Comparison of ENCODE assay signal across 13 mouse cellular contexts in the genomic region with DNA sequence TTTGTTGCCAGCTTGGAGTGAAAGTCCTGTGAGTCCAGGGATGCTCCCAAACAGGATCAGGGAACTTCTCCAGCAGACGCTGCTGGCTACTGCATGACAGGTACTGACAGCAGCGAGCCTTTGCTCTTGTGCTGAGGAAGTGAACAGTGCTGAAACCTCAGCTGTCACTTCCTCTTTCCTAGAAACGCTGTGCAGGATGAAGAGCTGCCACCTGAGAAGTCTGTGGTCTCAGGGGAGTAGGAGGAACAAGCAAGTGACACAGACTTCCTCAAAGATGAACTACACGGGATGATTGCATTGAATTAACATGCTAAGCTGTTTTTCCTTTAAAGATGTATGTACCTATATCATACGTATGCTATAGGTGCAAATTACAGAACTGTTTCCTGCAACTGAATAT. TPM values are rescaled to one million over a fixed set of nuclear protein-coding genes. Genes with fewer than 3 reads are reported as not detected.
DNase-seq lines count a peak whose midpoint lies in the region; ATAC-seq lines count a peak whose summit lies in the region.
"Had no signal": no experiment of that assay in that cellular context is flagged by ENCODE, and none has a peak within 500 bp of the region (broad histone marks: within the 10 kb centered on the region; RNA-seq: fewer than 3 reads in every experiment).

No protein-coding gene starts in this region.

- no peaks in the 10 kb centered on the region for H3K27me3 ChIP-seq in megakaryocyte, embryonic 14.5 days (replicated peaks)
- no peaks in the 10 kb centered on the region for H3K27me3 ChIP-seq in forebrain, embryonic 15.5 days
- H3K27me3 ChIP-seq in midbrain, embryonic 10.5 days (ENCODE audit: low read depth, poor library complexity, severe bottlenecking) = no peaks in the 10 kb centered on the region
- H3K27me3 ChIP-seq: neural tube, embryonic 15.5 days had no signal

- 92% methylated on average over 5 of the region's 5 CpGs for WGBS in forebrain, embryonic 15.5 days
- 88% methylated on average over 5 of the region's 5 CpGs for WGBS in midbrain, embryonic 10.5 days

- no peaks in the 10 kb centered on the region for H3K9me3 ChIP-seq in megakaryocyte, embryonic 14.5 days
- no peaks in the 10 kb centered on the region for H3K9me3 ChIP-seq in forebrain, embryonic 15.5 days
- H3K9me3 ChIP-seq in midbrain, embryonic 10.5 days (replicated peaks) = no peaks in the 10 kb centered on the region
- H3K9me3 ChIP-seq: neural tube, embryonic 15.5 days had no signal

- no peak overlapping the region for H3K9ac ChIP-seq in forebrain, embryonic 15.5 days (replicated peaks)
- H3K9ac ChIP-seq: neural tube, embryonic 15.5 days had no signal

- intact Hi-C loops in left cerebral cortex, postnatal 14 days (cut with DNase I) = no loop called here

- peaks cover 98% of the 10 kb centered on the region for H3K4me1 ChIP-seq in megakaryocyte, embryonic 14.5 days
- no peaks in the 10 kb centered on the region for H3K4me1 ChIP-seq in forebrain, embryonic 15.5 days
- no peaks in the 10 kb centered on the region for H3K4me1 ChIP-seq in midbrain, embryonic 10.5 days
- H3K4me1 ChIP-seq: neural tube, embryonic 15.5 days had no signal

- H3K36me3 ChIP-seq in megakaryocyte, embryonic 14.5 days (replicated peaks; ENCODE audit: low read length) = peaks cover 28% of the 10 kb centered on the region
- H3K36me3 ChIP-seq in forebrain, embryonic 15.5 days = no peaks in the 10 kb centered on the region
- H3K36me3 ChIP-seq in midbrain, embryonic 10.5 days = peaks cover 58% of the 10 kb centered on the region
- H3K36me3 ChIP-seq: neural tube, embryonic 15.5 days had no signal

- H3K27ac ChIP-seq in forebrain, embryonic 15.5 days (replicated peaks) = no peak overlapping the region
- no peak overlapping the region for H3K27ac ChIP-seq in midbrain, embryonic 10.5 days (replicated peaks)
- H3K27ac ChIP-seq: neural tube, embryonic 15.5 days had no signal

- peak; percentile 69 for DNase-seq in CD4-positive, CD25-positive, alpha-beta regulatory T cell, adult 2 months (ENCODE audit: low read depth, low spot score)
- peak; percentile 11 to 38 for DNase-seq in thymus, adult 18-20 months
- DNase-seq in left cerebral cortex, postnatal 14 days (ENCODE audit: low spot score in 2 of 2) = no peak
- DNase-seq in gastrocnemius, adult 8-10 months (ENCODE audit: low spot score in 2 of 2) = no peak
- DNase-seq in midbrain, embryonic 10.5 days (ENCODE audit: low spot score) = no peak
- DNase-seq: adrenal gland, postnatal 10 days; gastrocnemius, postnatal 36 days; kidney, postnatal 36 days; right cerebral cortex, postnatal 14 days had no signal

- H3K4me3 ChIP-seq in megakaryocyte, embryonic 14.5 days (replicated peaks) = peak overlapping the region; percentile 11
- H3K4me3 ChIP-seq in forebrain, embryonic 15.5 days = no peak overlapping the region
- no peak overlapping the region for H3K4me3 ChIP-seq in midbrain, embryonic 10.5 days
- H3K4me3 ChIP-seq: neural tube, embryonic 15.5 days had no signal

- H3K4me2 ChIP-seq in forebrain, embryonic 15.5 days (replicated peaks) = no peak overlapping the region
- H3K4me2 ChIP-seq: neural tube, embryonic 15.5 days had no signal

- peak; percentile 87 for ATAC-seq in common myeloid progenitor, adult 5-6 weeks (replicated peaks; ENCODE audit: low read depth, poor library complexity, severe bottlenecking)
- no peak for ATAC-seq in forebrain, embryonic 15.5 days (replicated peaks)

RNA-seq across cellular contexts. Expression of gene F2rl2, which starts 10.9 kb away (rescaled TPM):
- 3.0 and 3.6 TPM in 2 replicates for total RNA-seq in common myeloid progenitor, adult 5-6 weeks (2017)
- 8.9 and 20.6 TPM in 2 replicates for polyA plus RNA-seq in megakaryocyte, embryonic 14.5 days (2012; ENCODE audit: insufficient read depth, low replicate concordance)
- under 1 TPM; 0.30 to 0.35 TPM for total RNA-seq in left cerebral cortex, postnatal 14 days (2021)
- not detected for total RNA-seq in gastrocnemius, adult 8-10 months (2022)
- polyA plus RNA-seq in forebrain, embryonic 15.5 days (2015; fragmentation: Nextera tagmentation; extraction: Ambion mirVana) = 0.26 and 0.32 TPM in 2 replicates
- polyA plus RNA-seq in midbrain, embryonic 10.5 days (2016; fragmentation: Nextera tagmentation; extraction: Ambion mirVana) = 1.5 and 2.3 TPM in 2 replicates
- total RNA-seq: gastrocnemius, postnatal 36 days had no signal

Comparison
In these comparisons a context has a peak if more than half of its experiments do, and no peak if none do; other contexts are left out.
1. DNase-seq: peak in CD4-positive, CD25-positive, alpha-beta regulatory T cell, adult 2 months (single experiment) and thymus, adult 18-20 months (2 of 2); none in left cerebral cortex, postnatal 14 days (0 of 2), gastrocnemius, adult 8-10 months (0 of 2) and midbrain, embryonic 10.5 days (single experiment).